Mouse (Mus musculus) liver, embryonic 12.5 days (tissue): ENCODE data around the gene Gm21976. TPM values are rescaled to one million over a fixed set of nuclear protein-coding genes. Genes with fewer than 3 reads are reported as not detected.

ENCODE experiments used
- ATAC-seq: fragments of 200-750 bp; cut with Nextera tagmentation; 2 replicates; pipeline ENCODE4 v1.8.0; 2017; ENCODE audit warnings: moderate number of reproducible peaks, mild to moderate bottlenecking, moderate library complexity
- H3K27ac ChIP-seq: fragments of 300-500 bp; sonication (generic); 2 replicates; pipeline ENCODE4 v1.5.1; 2016; ENCODE audit warnings: mild to moderate bottlenecking
- H3K27me3 ChIP-seq: fragments of 300-500 bp; sonication (generic); replicated peaks from 2 replicates; pipeline ENCODE4 v1.6.1; 2016; ENCODE audit warnings: mild to moderate bottlenecking, moderate library complexity
- H3K36me3 ChIP-seq: fragments of 300-500 bp; sonication (generic); 2 replicates; pipeline ENCODE4 v1.6.1; 2016; ENCODE audit warnings: mild to moderate bottlenecking, moderate library complexity
- H3K4me1 ChIP-seq: fragments of 300-500 bp; sonication (generic); 2 replicates; pipeline ENCODE4 v1.6.1; 2016
- H3K4me2 ChIP-seq: fragments of 300-500 bp; sonication (generic); 2 replicates; pipeline ENCODE4 v1.6.1; 2016; ENCODE audit warnings: mild to moderate bottlenecking, moderate library complexity
- H3K4me3 ChIP-seq: fragments of 300-500 bp; sonication (generic); 2 replicates; pipeline ENCODE4 v1.5.1; 2016; ENCODE audit warnings: mild to moderate bottlenecking, moderate library complexity
- H3K9ac ChIP-seq: fragments of 300-500 bp; sonication (generic); 2 replicates; pipeline ENCODE4 v1.6.1; 2016; ENCODE audit warnings: mild to moderate bottlenecking, moderate library complexity
- H3K9me3 ChIP-seq: fragments of 300-500 bp; sonication (generic); replicated peaks from 2 replicates; pipeline ENCODE4 v1.6.1; 2016; ENCODE audit warnings: mild to moderate bottlenecking, moderate library complexity
- WGBS: fragments of 180-500 bp; shearing (Covaris S2); methylation state at CpG from one replicate; pipeline ENCODE4 v1.1.7; 2016; ENCODE audit not compliant: insufficient replicate concordance; 5-methylcytosine and 5-hydroxymethylcytosine counted together
- polyA plus RNA-seq: library from polyadenylated mRNA; unstranded; fragments of >200 nt; fragmentation: Nextera tagmentation; extraction: Ambion mirVana; gene quantifications from 2 replicates; pipeline ENCODE4 v1.2.1, GENCODE M21; 2016

The Gm21976 gene
- not detected in 2 replicates for polyA plus RNA-seq

GRCm38 (mm10) chr13:98279686-98280085, at the start of gene Gm21976:
Gm21976 (plus strand) TSS chr13:98279887.
- no peaks in the 10 kb centered on the region for H3K27me3 ChIP-seq
- H3K36me3 ChIP-seq = peaks cover 7% of the 10 kb centered on the region
- H3K27ac ChIP-seq = no peak within 1 kb of the TSS
- H3K4me2 ChIP-seq = no peak within 1 kb of the TSS
- peaks cover 17% of the 10 kb centered on the region for H3K4me1 ChIP-seq
- 76% methylated on average over 5 of the region's 5 CpGs for WGBS
- no peak for ATAC-seq
- no peak within 1 kb of the TSS for H3K9ac ChIP-seq
- no peak within 1 kb of the TSS for H3K4me3 ChIP-seq
- no peaks in the 10 kb centered on the region for H3K9me3 ChIP-seq

GRCm38 (mm10) chr13:98230511-98230910, 49.2 kb upstream of the Gm21976 start:
- Histone ChIP-seq H3K9ac (no peak overlapping the region), H3K4me3 (no peak overlapping the region), H3K4me2 (no peak overlapping the region), H3K4me1 (no peaks in the 10 kb centered on the region), H3K9me3 (no peaks in the 10 kb centered on the region), H3K27ac (no peak overlapping the region), H3K36me3 (no peaks in the 10 kb centered on the region), H3K27me3 (peaks cover 3% of the 10 kb centered on the region; the same call in 1 of the 2 replicates)
- ATAC-seq = no peak
- 91% methylated on average over 1 of the region's 1 CpGs for WGBS

GRCm38 (mm10) chr13:98235451-98235850, 44.2 kb upstream of the Gm21976 start:
- H3K36me3 ChIP-seq = no peaks in the 10 kb centered on the region
- H3K4me1 ChIP-seq = no peaks in the 10 kb centered on the region
- H3K4me2 ChIP-seq = no peak overlapping the region
- no peak overlapping the region for H3K4me3 ChIP-seq
- no peak overlapping the region for H3K27ac ChIP-seq
- H3K27me3 ChIP-seq = peaks cover 8% of the 10 kb centered on the region; the same call in 1 of the 2 replicates
- ATAC-seq = no peak
- no peak overlapping the region for H3K9ac ChIP-seq
- H3K9me3 ChIP-seq = no peaks in the 10 kb centered on the region
- 65% methylated on average over 6 of the region's 6 CpGs for WGBS

GRCm38 (mm10) chr13:98239978-98240641, 39.6 kb upstream of the Gm21976 start:
- peaks cover 12% of the 10 kb centered on the region; the same call in 1 of the 2 replicates for H3K27me3 ChIP-seq
- H3K36me3 ChIP-seq = no peaks in the 10 kb centered on the region
- H3K27ac ChIP-seq = no peak overlapping the region
- no peak overlapping the region for H3K4me3 ChIP-seq
- no peak for ATAC-seq
- H3K9me3 ChIP-seq = no peaks in the 10 kb centered on the region
- H3K4me2 ChIP-seq = no peak overlapping the region
- H3K9ac ChIP-seq = no peak overlapping the region
- WGBS = 16% methylated on average over 12 of the region's 12 CpGs
- no peaks in the 10 kb centered on the region for H3K4me1 ChIP-seq

GRCm38 (mm10) chr13:98241531-98242282, 38.0 kb upstream of the Gm21976 start:
- 58% methylated on average over 9 of the region's 9 CpGs for WGBS

GRCm38 (mm10) chr13:98244571-98245350, 34.9 kb upstream of the Gm21976 start:
- ATAC-seq = no peak
- Histone ChIP-seq H3K36me3 (peaks cover 26% of the 10 kb centered on the region), H3K9ac (no peak overlapping the region), H3K4me2 (no peak overlapping the region), H3K4me1 (no peaks in the 10 kb centered on the region), H3K27ac (no peak overlapping the region), H3K27me3 (0 out of 2 replicates have a peak, but pooled peaks cover 5% of the 10 kb centered on the region), H3K9me3 (no peaks in the 10 kb centered on the region), H3K4me3 (no peak overlapping the region)
- WGBS = 67% methylated on average over 5 of the region's 5 CpGs

More at GRCm38 (mm10) chr13:98241531-98242282, 38.0 kb upstream of the Gm21976 start:
- H3K36me3 ChIP-seq = no peaks in the 10 kb centered on the region
- H3K9ac ChIP-seq = no peak overlapping the region
- ATAC-seq = no peak
- no peaks in the 10 kb centered on the region for H3K4me1 ChIP-seq
- H3K27ac ChIP-seq = no peak overlapping the region
- no peak overlapping the region for H3K4me2 ChIP-seq
- H3K27me3 ChIP-seq = peaks cover 12% of the 10 kb centered on the region; the same call in 1 of the 2 replicates
- no peak overlapping the region for H3K4me3 ChIP-seq
- no peaks in the 10 kb centered on the region for H3K9me3 ChIP-seq

- no peak overlapping the region for H3K4me3 ChIP-seq
- 0 out of 2 replicates have a peak, but pooled peaks cover 5% of the 10 kb centered on the region for H3K27me3 ChIP-seq
- no peaks in the 10 kb centered on the region for H3K9me3 ChIP-seq
- WGBS = 67% methylated on average over 7 of the region's 7 CpGs
- no peak for ATAC-seq
- H3K9ac ChIP-seq = no peak overlapping the region
- H3K4me1 ChIP-seq = no peaks in the 10 kb centered on the region
- H3K36me3 ChIP-seq = peaks cover 33% of the 10 kb centered on the region
- H3K4me2 ChIP-seq = no peak overlapping the region
- no peak overlapping the region for H3K27ac ChIP-seq
Observed at GRCm38 (mm10) chr13:98245386-98245785, 34.3 kb upstream of the Gm21976 start.

GRCm38 (mm10) chr13:98249594-98249993, 30.1 kb upstream of the Gm21976 start:
- Histone ChIP-seq H3K4me3 (no peak overlapping the region), H3K9me3 (no peaks in the 10 kb centered on the region), H3K27ac (no peak overlapping the region), H3K36me3 (peaks cover 70% of the 10 kb centered on the region), H3K9ac (no peak overlapping the region), H3K27me3 (no peaks in the 10 kb centered on the region), H3K4me2 (no peak overlapping the region), H3K4me1 (no peaks in the 10 kb centered on the region)
- no peak for ATAC-seq
- 82% methylated on average over 10 of the region's 10 CpGs for WGBS

- Histone ChIP-seq H3K4me2 (no peak overlapping the region), H3K9me3 (no peaks in the 10 kb centered on the region), H3K4me3 (no peak overlapping the region), H3K36me3 (peaks cover 90% of the 10 kb centered on the region), H3K9ac (no peak overlapping the region), H3K4me1 (no peaks in the 10 kb centered on the region), H3K27me3 (no peaks in the 10 kb centered on the region), H3K27ac (no peak overlapping the region)
- ATAC-seq = no peak
- WGBS = 77% methylated on average over 9 of the region's 9 CpGs
Observed at GRCm38 (mm10) chr13:98254921-98255320, 24.8 kb upstream of the Gm21976 start.

GRCm38 (mm10) chr13:98262636-98263457, 16.8 kb upstream of the Gm21976 start, which contains the start of the genes Utp15 and Ankra2:
Utp15 (minus strand) TSS chr13:98263041.
Ankra2 (plus strand) TSS chr13:98263074.
- under 1% methylated on average over 71 of the region's 71 CpGs for WGBS
- ATAC-seq = peak; percentile 98

GRCm38 (mm10) chr13:98263458-98263987, 16.2 kb upstream of the Gm21976 start:
- Histone ChIP-seq H3K36me3 (peaks cover 34% of the 10 kb centered on the region), H3K4me3 (peak overlapping the region; percentile 93), H3K27ac (peak overlapping the region; percentile 87), H3K9me3 (no peaks in the 10 kb centered on the region), H3K9ac (peak overlapping the region; percentile 92), H3K27me3 (no peaks in the 10 kb centered on the region), H3K4me2 (peak overlapping the region; percentile 90), H3K4me1 (peaks cover 25% of the 10 kb centered on the region)
- 1% methylated on average over 16 of the region's 16 CpGs for WGBS
- no peak; the same call in 1 of the 2 replicates for ATAC-seq

More at GRCm38 (mm10) chr13:98262636-98263457, 16.8 kb upstream of the Gm21976 start, which contains the start of the genes Utp15 and Ankra2:
- Histone ChIP-seq H3K36me3 (peaks cover 35% of the 10 kb centered on the region), H3K4me3 (peak within 1 kb of the TSS; percentile 93), H3K27me3 (no peaks in the 10 kb centered on the region), H3K4me1 (peaks cover 25% of the 10 kb centered on the region), H3K9me3 (no peaks in the 10 kb centered on the region), H3K27ac (peak within 1 kb of the TSS; percentile 87), H3K9ac (peak within 1 kb of the TSS; percentile 92), H3K4me2 (peak within 1 kb of the TSS; percentile 90)
